Mouse (Mus musculus) thymus, postnatal 4 days (tissue): ENCODE measurements around the gene Vil1.

Source experiments
- DNase-seq: peaks from one replicate; pipeline ENCODE4 v3.0.0; 2021

Vil1 gene

GRCm38 (mm10) chr1:74418747-74419439 is 9.7 kb downstream of the Vil1 start:
- no peak for DNase-seq

- DNase-seq, result no peak
These were observed 10.2 kb downstream of the Vil1 start for GRCm38 (mm10) chr1:74419440-74419794.

GRCm38 (mm10) chr1:74423147-74423546 is 14.0 kb downstream of the Vil1 start:
- no peak for DNase-seq

- no peak for DNase-seq
These were observed 16.7 kb downstream of the Vil1 start for GRCm38 (mm10) chr1:74425845-74426244.

- DNase-seq, result no peak
These were observed 24.0 kb downstream of the Vil1 start for GRCm38 (mm10) chr1:74433220-74433619.

GRCm38 (mm10) chr1:74434596-74434995 is 25.4 kb downstream of the Vil1 start:
- DNase-seq, result no peak

- DNase-seq, result peak; percentile 44
These were observed 26.4 kb downstream of the Vil1 start for GRCm38 (mm10) chr1:74435563-74435962.

GRCm38 (mm10) chr1:74437702-74438427 is 28.7 kb downstream of the Vil1 start:
- no peak for DNase-seq

GRCm38 (mm10) chr1:74439166-74439876 is 30.1 kb downstream of the Vil1 start:
- DNase-seq, result no peak

- DNase-seq, result no peak
These were observed 35.4 kb downstream of the Vil1 start for GRCm38 (mm10) chr1:74444538-74444937.

GRCm38 (mm10) chr1:74452611-74453045 is 43.5 kb downstream of the Vil1 start:
- DNase-seq, result no peak

GRCm38 (mm10) chr1:74460273-74460672 is 51.1 kb downstream of the Vil1 start:
- DNase-seq, result peak; percentile 70
